Mouse (Mus musculus): ENCODE measurements at regions not wholly inside any gene's neighbourhood (a gene's known extent, or its start where the extent isn't known, plus 50 kb on each side); places are given as distances from the start of the nearest gene placed in this dataset.

DNA sequence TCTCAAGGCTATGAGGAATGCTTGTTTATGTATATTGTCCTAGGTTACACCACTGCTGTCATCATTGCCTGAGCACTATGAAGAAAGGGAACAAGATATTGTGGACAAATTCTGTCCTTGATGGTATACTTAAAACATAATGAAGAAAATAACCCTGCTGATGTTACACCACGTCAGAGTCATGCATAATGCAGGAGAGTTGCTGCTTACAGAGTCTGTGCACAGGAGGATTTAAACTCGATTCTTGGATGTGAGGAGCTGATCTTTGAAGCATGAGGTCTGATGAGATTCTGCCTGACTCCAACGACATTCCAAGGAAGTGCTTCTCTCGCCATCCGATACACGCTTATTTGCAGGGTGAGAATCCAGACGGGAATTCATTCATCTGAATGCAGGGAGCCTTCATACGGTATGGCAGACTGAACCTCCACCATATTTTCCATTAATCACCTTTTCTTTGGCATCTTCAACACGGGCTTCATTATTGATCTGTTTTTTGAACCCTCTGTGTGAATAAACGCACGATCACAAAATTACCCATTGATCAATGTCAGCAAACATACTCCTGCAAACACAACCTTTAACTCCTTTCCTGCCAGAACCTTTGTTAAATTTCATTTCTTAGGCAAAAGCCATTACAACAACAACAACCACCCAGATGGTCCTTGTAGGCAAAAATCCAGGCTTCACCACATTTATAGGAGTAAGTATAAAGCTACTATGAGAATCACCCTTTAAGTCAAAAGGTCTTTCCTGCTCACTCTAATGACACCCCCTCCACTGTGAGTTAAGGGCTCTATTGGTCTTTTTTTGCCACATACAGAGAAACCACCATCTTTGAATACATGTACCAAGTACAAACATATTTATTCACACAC, 106.9 kb upstream of the Nectin3 start:
- no peak for DNase-seq (ENCODE audit: extremely low spot score in 1 of 2, low spot score in 1 of 2)

- DNase-seq (ENCODE audit: extremely low spot score in 1 of 2, low spot score in 1 of 2): no peak
Measured at GRCm38 (mm10) chr16:46592618-46593253, 94.4 kb upstream of the Nectin3 start.

DNA sequence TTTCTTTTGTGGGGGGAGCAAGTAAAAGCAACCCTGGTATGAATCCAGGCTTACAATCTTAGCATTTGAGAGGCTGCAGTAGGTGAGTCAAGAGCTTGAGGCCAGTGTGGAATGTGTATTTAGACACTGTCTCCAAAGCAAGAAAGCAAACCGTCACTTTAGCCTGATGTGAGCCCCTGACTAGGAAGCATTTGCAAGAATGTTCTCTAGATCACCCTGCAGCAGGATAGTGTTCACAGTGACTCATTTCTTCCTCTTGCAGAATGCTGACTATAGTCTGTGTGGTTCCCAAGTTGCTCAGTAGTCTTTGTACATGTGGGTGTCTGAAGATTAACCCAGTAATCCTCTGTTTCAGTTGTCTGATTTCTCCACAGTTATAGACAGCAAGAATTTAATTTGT, 88.7 kb upstream of the Nectin3 start:
- DNase-seq (ENCODE audit: extremely low spot score in 1 of 2, low spot score in 1 of 2): peak; percentile 9 to 35

DNA sequence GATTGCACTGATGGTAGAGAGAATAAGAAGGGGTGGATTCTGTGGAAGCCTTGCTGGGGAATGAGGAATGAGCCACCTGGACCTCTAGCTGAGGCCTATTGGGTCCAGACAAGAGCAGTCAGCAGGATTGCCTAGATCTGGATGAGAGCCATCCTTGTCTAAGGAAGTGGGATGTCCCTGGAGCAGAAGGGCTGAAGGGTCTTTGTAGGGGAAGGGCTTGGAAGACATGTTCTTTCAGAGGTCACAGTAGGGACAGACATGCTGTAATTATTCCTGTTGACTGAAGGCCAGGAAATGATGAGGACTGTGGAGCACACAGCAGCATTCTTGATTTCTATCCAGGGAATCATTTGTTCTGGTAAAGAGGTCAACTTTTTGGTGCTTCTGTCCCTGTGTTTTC, 86.2 kb upstream of the Nectin3 start:
- no peak for DNase-seq (ENCODE audit: extremely low spot score in 1 of 2, low spot score in 1 of 2)

DNA sequence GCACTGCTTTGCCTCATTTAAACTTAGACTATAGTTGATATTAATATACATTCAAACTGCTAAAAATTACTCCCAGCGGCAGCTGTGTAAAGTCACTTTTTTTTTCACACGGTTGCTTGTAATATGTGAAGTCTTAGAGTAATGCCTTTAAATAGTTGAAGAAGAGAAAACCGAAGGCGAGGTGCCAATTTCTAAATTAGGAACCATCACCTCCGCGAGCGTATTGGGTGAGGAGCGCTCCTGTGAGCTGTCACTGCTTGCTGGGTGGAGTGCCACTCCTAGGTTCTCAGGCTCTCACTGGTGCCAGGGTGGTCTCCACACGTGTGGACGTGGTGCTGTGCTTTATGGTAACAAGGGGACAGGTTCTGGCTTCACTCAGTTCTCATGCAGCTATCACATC, 82.8 kb upstream of the Nectin3 start:
- DNase-seq (ENCODE audit: extremely low spot score in 1 of 2, low spot score in 1 of 2): peak; percentile 72 to 81

GRCm38 (mm10) chr16:46574221-46574620, 75.9 kb upstream of the Nectin3 start:
- peak in 1 of 2 experiments; percentile 11 for DNase-seq (ENCODE audit: extremely low spot score in 1 of 2, low spot score in 1 of 2)

DNA sequence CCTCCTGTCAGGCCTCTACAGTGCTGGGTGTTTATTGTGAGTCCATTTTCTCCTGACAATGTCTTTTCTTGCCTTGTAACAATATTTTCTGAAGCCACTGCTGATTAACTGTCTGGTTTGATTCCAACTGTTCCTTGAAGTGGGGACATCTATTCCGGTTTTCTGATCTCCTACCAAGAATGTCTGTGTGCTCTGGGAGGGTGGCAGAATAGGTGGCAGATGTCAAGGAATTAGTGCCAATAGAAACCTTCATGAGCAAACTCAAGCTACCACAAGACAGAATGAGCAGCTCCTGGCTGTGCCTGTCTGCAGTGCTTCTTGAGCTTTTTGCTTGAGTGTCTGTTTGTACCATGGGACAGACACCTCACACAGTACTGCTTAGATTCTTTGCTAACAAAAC, 69.1 kb upstream of the Nectin3 start:
- DNase-seq (ENCODE audit: extremely low spot score in 1 of 2, low spot score in 1 of 2): no peak

- DNase-seq (ENCODE audit: extremely low spot score in 1 of 2, low spot score in 1 of 2): peak in 1 of 2 experiments; percentile 32
Measured at GRCm38 (mm10) chr16:46566020-46566581, 67.8 kb upstream of the Nectin3 start.

- no peak for DNase-seq (ENCODE audit: extremely low spot score in 1 of 2, low spot score in 1 of 2)
Measured at GRCm38 (mm10) chr16:46557281-46557680, 59.0 kb upstream of the Nectin3 start.

DNA sequence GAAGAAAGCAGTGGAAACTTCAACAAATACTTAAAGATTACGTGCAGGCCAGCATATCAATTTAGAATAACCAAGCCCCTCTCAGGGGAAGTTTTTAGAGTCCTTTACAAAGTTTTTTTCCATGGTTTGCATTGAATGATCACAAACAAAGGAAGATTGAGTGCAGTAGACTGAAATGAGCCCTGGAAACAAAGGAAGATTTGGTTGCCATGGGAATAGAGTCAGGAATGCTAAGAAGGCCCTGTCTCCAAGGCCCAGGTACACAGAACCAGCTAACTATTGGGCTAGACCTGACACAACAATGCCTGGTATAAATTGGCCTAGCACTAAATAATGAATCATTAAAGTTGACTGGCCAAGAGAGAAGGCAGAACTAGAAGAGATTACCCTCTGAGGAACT, 49.9 kb upstream of the Nectin3 start:
- no peak for DNase-seq (ENCODE audit: extremely low spot score in 1 of 2, low spot score in 1 of 2)

Data from frontal cortex, adult 2 months (tissue).